Mouse (Mus musculus): Measurements from ENCODE around the gene Col9a1. TPM values are rescaled to one million over a fixed set of nuclear protein-coding genes. Genes with fewer than 3 reads are reported as not detected.

Col9a1 gene
- polyA plus RNA-seq, 1 experiment from 2014 or later, result 109 TPM

- no peak overlapping the region for H3K27ac ChIP-seq (replicated peaks)
- WGBS, result 80% methylated on average over 6 of the region's 6 CpGs
- H3K4me3 ChIP-seq, result no peak overlapping the region
- no peaks in the 10 kb centered on the region for H3K9me3 ChIP-seq
- H3K27me3 ChIP-seq (replicated peaks; ENCODE audit: low read depth, poor library complexity, severe bottlenecking), result no peaks in the 10 kb centered on the region
- DNase-seq (ENCODE audit: low spot score), result no peak
- no peaks in the 10 kb centered on the region for H3K36me3 ChIP-seq (replicated peaks)
- H3K4me1 ChIP-seq, result 0 out of 2 replicates have a peak, but pooled peaks cover 4% of the 10 kb centered on the region
These were observed 82.0 kb downstream of the Col9a1 start for GRCm38 (mm10) chr1:24259419-24259818.

- no peaks in the 10 kb centered on the region for H3K9me3 ChIP-seq
- H3K27me3 ChIP-seq (replicated peaks; ENCODE audit: low read depth, poor library complexity, severe bottlenecking), result no peaks in the 10 kb centered on the region
- DNase-seq (ENCODE audit: low spot score), result no peak
- H3K4me3 ChIP-seq, result no peak overlapping the region
- 0 out of 2 replicates have a peak, but pooled peaks cover 4% of the 10 kb centered on the region for H3K4me1 ChIP-seq
- H3K36me3 ChIP-seq (replicated peaks), result no peaks in the 10 kb centered on the region
- no peak overlapping the region for H3K27ac ChIP-seq (replicated peaks)
These were observed 83.8 kb downstream of the Col9a1 start for GRCm38 (mm10) chr1:24261181-24261580.

GRCm38 (mm10) chr1:24267022-24267421 is 89.6 kb downstream of the Col9a1 start:
- no peak for DNase-seq (ENCODE audit: low spot score)
- Histone ChIP-seq H3K36me3 (replicated peaks) (no peaks in the 10 kb centered on the region), H3K9me3 (no peaks in the 10 kb centered on the region), H3K27me3 (replicated peaks; ENCODE audit: low read depth, poor library complexity, severe bottlenecking) (no peaks in the 10 kb centered on the region), H3K4me1 (no peaks in the 10 kb centered on the region), H3K4me3 (no peak overlapping the region), H3K27ac (replicated peaks) (no peak overlapping the region)
- whole genome bisulfite sequencing, result 51% methylated on average over 3 of the region's 3 CpGs

GRCm38 (mm10) chr1:24286360-24286759 is 109.0 kb downstream of the Col9a1 start:
- H3K4me3 ChIP-seq, result no peak overlapping the region
- no peak for DNase-seq (ENCODE audit: low spot score)
- H3K9me3 ChIP-seq, result no peaks in the 10 kb centered on the region
- H3K27ac ChIP-seq (replicated peaks), result no peak overlapping the region
- no peaks in the 10 kb centered on the region for H3K27me3 ChIP-seq (replicated peaks; ENCODE audit: low read depth, poor library complexity, severe bottlenecking)
- 63% methylated on average over 6 of the region's 6 CpGs for WGBS
- H3K36me3 ChIP-seq (replicated peaks), result no peaks in the 10 kb centered on the region
- peaks cover 8% of the 10 kb centered on the region; the same call in 1 of the 2 replicates for H3K4me1 ChIP-seq

- 87% methylated on average over 2 of the region's 2 CpGs for WGBS
- peaks cover 4% of the 10 kb centered on the region; the same call in 1 of the 2 replicates for H3K4me1 ChIP-seq
- no peak overlapping the region for H3K27ac ChIP-seq (replicated peaks)
- DNase-seq (ENCODE audit: low spot score), result no peak
- H3K36me3 ChIP-seq (replicated peaks), result no peaks in the 10 kb centered on the region
- H3K9me3 ChIP-seq, result 0 out of 2 replicates have a peak, but pooled peaks cover 2% of the 10 kb centered on the region
- H3K27me3 ChIP-seq (replicated peaks; ENCODE audit: low read depth, poor library complexity, severe bottlenecking), result no peaks in the 10 kb centered on the region
- no peak overlapping the region for H3K4me3 ChIP-seq
These were observed 115.1 kb downstream of the Col9a1 start for GRCm38 (mm10) chr1:24292515-24292914.

GRCm38 (mm10) chr1:24294979-24295942 is 117.9 kb downstream of the Col9a1 start:
- Histone ChIP-seq H3K9me3 (0 out of 2 replicates have a peak, but pooled peaks cover 2% of the 10 kb centered on the region), H3K27ac (replicated peaks) (no peak overlapping the region), H3K4me3 (no peak overlapping the region), H3K27me3 (replicated peaks; ENCODE audit: low read depth, poor library complexity, severe bottlenecking) (no peaks in the 10 kb centered on the region), H3K4me1 (peaks cover under 1% of the 10 kb centered on the region; the same call in 1 of the 2 replicates), H3K36me3 (replicated peaks) (no peaks in the 10 kb centered on the region)
- WGBS, result 83% methylated on average over 7 of the region's 7 CpGs
- no peak for DNase-seq (ENCODE audit: low spot score)

GRCm38 (mm10) chr1:24300700-24301099 is 123.3 kb downstream of the Col9a1 start:
- Histone ChIP-seq H3K9me3 (0 out of 2 replicates have a peak, but pooled peaks cover 2% of the 10 kb centered on the region), H3K27ac (replicated peaks) (no peak overlapping the region), H3K36me3 (replicated peaks) (no peaks in the 10 kb centered on the region), H3K27me3 (replicated peaks; ENCODE audit: low read depth, poor library complexity, severe bottlenecking) (no peaks in the 10 kb centered on the region), H3K4me3 (no peak overlapping the region), H3K4me1 (no peaks in the 10 kb centered on the region)
- 86% methylated on average over 3 of the region's 3 CpGs for WGBS
- DNase-seq (ENCODE audit: low spot score), result no peak

Other genes starting within 250 kb of the Col9a1 start
- 78.1 and 84.9 TPM in 2 replicates for gene Sdhaf4, start 172.0 kb upstream of the Col9a1 start, polyA plus RNA-seq (2016; fragmentation: Nextera tagmentation; extraction: Ambion mirVana)
- gene Fam135a, start 77.3 kb upstream of the Col9a1 start, polyA plus RNA-seq (2016; fragmentation: Nextera tagmentation; extraction: Ambion mirVana), result 43.6 and 46.5 TPM in 2 replicates